Mouse (Mus musculus): ENCODE measurements around the gene Kel.

The Kel gene

GRCm38 (mm10) chr6:41643227-41643626, 60.9 kb downstream of the Kel start:
- DNase-seq: no peak

GRCm38 (mm10) chr6:41642765-41643164, 61.4 kb downstream of the Kel start:
- DNase-seq: no peak

- DNase-seq: no peak
Measured at GRCm38 (mm10) chr6:41641173-41641866, 62.8 kb downstream of the Kel start.

GRCm38 (mm10) chr6:41640449-41640848, 63.7 kb downstream of the Kel start:
- no peak for DNase-seq

- no peak for DNase-seq
Measured at GRCm38 (mm10) chr6:41637927-41638506, 66.1 kb downstream of the Kel start.

DNA sequence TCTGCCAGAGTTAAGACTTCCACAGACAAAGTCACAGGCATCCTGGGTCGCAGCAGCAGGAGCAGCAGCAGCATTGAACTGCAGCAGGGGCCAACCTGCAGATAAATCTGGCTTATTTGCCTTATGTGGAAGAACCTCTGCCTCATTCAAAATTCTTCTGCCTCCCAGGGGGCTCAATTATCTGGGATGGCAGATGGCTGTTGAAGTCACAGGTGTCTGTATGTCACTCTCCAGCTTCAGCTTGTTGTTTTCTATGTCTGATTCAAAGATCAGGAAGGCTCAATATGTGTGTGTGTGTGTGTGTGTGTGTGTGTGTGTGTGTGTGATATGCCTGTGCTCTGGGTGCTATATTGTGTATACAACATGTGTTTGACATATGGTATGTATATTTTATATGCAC, 66.7 kb downstream of the Kel start:
- DNase-seq: no peak

Measured in liver (tissue).